Mouse (Mus musculus) testis, adult 2 months (tissue): ENCODE data around the gene Gm42878.

Experiments
- CTCF ChIP-seq: fragments of 200-500 bp; IDR thresholded peaks from 2 replicates; pipeline ENCODE4 v1.5.1; 2012; ENCODE audit warnings: low read depth, mild to moderate bottlenecking, inconsistent platforms, low read length, moderate library complexity; ENCODE audit not compliant: control insufficient read depth, insufficient read depth, insufficient replicate concordance
- POLR2A ChIP-seq: fragments of 200-500 bp; IDR thresholded peaks from 2 replicates; pipeline ENCODE4 v1.6.1; 2012; ENCODE audit warnings: low read depth, mild to moderate bottlenecking, inconsistent platforms, low read length, moderate library complexity; ENCODE audit not compliant: control insufficient read depth

DNA sequence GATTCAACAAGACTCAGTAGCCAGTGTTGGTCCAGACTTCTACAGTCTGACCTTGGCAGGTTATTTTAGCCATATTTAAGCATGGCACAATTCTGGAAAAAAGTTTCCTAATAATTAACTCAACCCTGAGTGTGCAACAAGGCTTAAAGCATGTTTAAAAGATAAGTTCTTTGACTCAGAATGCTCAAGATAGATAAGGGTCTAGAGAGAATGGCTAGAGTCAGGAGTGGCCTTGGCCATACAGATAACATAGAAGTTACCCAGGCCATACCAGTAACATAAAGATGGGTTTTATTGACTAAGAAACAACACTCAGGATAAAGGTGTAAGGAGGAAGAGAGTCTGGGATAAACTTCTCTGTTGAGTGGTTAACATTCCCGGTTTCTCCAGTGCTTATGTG lies 69.2 kb downstream of the Gm42878 start:
- TF ChIP-seq POLR2A (no peak), CTCF (no peak)
